Mouse (Mus musculus) ovary, adult 18-20 months (tissue): ENCODE measurements around the gene Tia1.
A peak's percentile ranks its signal among the peaks of the same experiment; 100 is the strongest.

Experiments
- DNase-seq: peaks from one replicate; pipeline ENCODE4 v3.0.0; 2022; ENCODE audit warnings: low spot score, mixed read lengths

Gene Tia1

GRCm38 (mm10) chr6:86385362-86386104 is 18.5 kb upstream of the Tia1 start:
- no peak for DNase-seq

- DNase-seq, result no peak
Measured at GRCm38 (mm10) chr6:86387313-86387712, 16.7 kb upstream of the Tia1 start.

- DNase-seq, result no peak
Measured at GRCm38 (mm10) chr6:86388461-86388860, 15.6 kb upstream of the Tia1 start.

GRCm38 (mm10) chr6:86391326-86391725 is 12.7 kb upstream of the Tia1 start:
- DNase-seq, result no peak

GRCm38 (mm10) chr6:86393187-86393586 is 10.8 kb upstream of the Tia1 start:
- DNase-seq, result no peak

- no peak for DNase-seq
Measured at GRCm38 (mm10) chr6:86394078-86394720, 9.8 kb upstream of the Tia1 start.

- DNase-seq, result no peak
Measured at GRCm38 (mm10) chr6:86395021-86395420, 9.0 kb upstream of the Tia1 start.

- DNase-seq, result no peak
Measured at GRCm38 (mm10) chr6:86395969-86396368, 8.1 kb upstream of the Tia1 start.

GRCm38 (mm10) chr6:86396581-86397256 is 7.3 kb upstream of the Tia1 start, which contains the start of gene Pcyox1:
TSS of gene Pcyox1 (minus strand) at chr6:86397154.
- peak; percentile 83 for DNase-seq

GRCm38 (mm10) chr6:86397257-86397980 is 6.6 kb upstream of the Tia1 start:
- no peak for DNase-seq

- DNase-seq, result no peak
Measured at GRCm38 (mm10) chr6:86398986-86399385, 5.0 kb upstream of the Tia1 start.

GRCm38 (mm10) chr6:86399995-86400394 is 4.0 kb upstream of the Tia1 start:
- DNase-seq, result no peak

- peak; percentile 65 for DNase-seq
Measured at GRCm38 (mm10) chr6:86400972-86401371, 3.0 kb upstream of the Tia1 start.

GRCm38 (mm10) chr6:86402681-86403607 is 1.1 kb upstream of the Tia1 start:
- DNase-seq, result no peak

- DNase-seq, result no peak
Measured at GRCm38 (mm10) chr6:86403728-86404099, 305 bp upstream of the Tia1 start.

GRCm38 (mm10) chr6:86404996-86405395 is 977 bp downstream of the Tia1 start:
- no peak for DNase-seq

- DNase-seq, result no peak
Measured at GRCm38 (mm10) chr6:86406306-86406705, 2.3 kb downstream of the Tia1 start.

- no peak for DNase-seq
Measured at GRCm38 (mm10) chr6:86418711-86419110, 14.7 kb downstream of the Tia1 start.

GRCm38 (mm10) chr6:86419239-86419638 is 15.2 kb downstream of the Tia1 start:
- DNase-seq, result no peak

- no peak for DNase-seq
Measured at GRCm38 (mm10) chr6:86420491-86420890, 16.5 kb downstream of the Tia1 start.

GRCm38 (mm10) chr6:86426358-86426757 is 22.3 kb downstream of the Tia1 start, which contains the start of gene Gm44790:
TSS of gene Gm44790 (plus strand) at chr6:86426658.
- no peak for DNase-seq
